Mouse (Mus musculus): ENCODE data around the gene Nupl1. TPM values are rescaled to one million over a fixed set of nuclear protein-coding genes. Genes with fewer than 3 reads are reported as not detected.
A peak's percentile ranks its signal among the peaks of the same experiment; 100 is the strongest.

The Nupl1 gene
- total and polyA plus RNA-seq, 2 experiments from 2014 or later, result not detected

- no peaks in the 10 kb centered on the region for H3K36me3 ChIP-seq (ENCODE audit: insufficient read depth)
- no peak overlapping the region for H3K9ac ChIP-seq
- ATAC-seq (no peak), DNase-seq (no peak)
- no peak overlapping the region for H3K4me3 ChIP-seq (ENCODE audit: low read depth, low read length)
- no peaks in the 10 kb centered on the region for H3K9me3 ChIP-seq (ENCODE audit: low read length)
- H3K4me2 ChIP-seq (ENCODE audit: low read depth), result no peak overlapping the region
- no peaks in the 10 kb centered on the region for H3K4me1 ChIP-seq (ENCODE audit: insufficient read depth)
- WGBS, result 89% methylated on average over 11 of the region's 11 CpGs
- TF ChIP-seq CTCF (IDR thresholded peaks at IDR 0.05; ENCODE audit: low read depth), result no peak
- H3K27ac ChIP-seq (ENCODE audit: low read depth, low read length), result no peak overlapping the region
- H3K27me3 ChIP-seq (ENCODE audit: insufficient read depth, low read length), result no peaks in the 10 kb centered on the region
Measured at GRCm38 (mm10) chr14:60152373-60152772, 98.9 kb downstream of the Nupl1 start.

GRCm38 (mm10) chr14:60148893-60149292 is 102.3 kb downstream of the Nupl1 start:
- WGBS, result 54% methylated on average over 3 of the region's 3 CpGs
- Histone ChIP-seq H3K9me3 (ENCODE audit: low read length) (no peaks in the 10 kb centered on the region), H3K27ac (ENCODE audit: low read depth, low read length) (no peak overlapping the region), H3K27me3 (ENCODE audit: insufficient read depth, low read length) (no peaks in the 10 kb centered on the region), H3K9ac (no peak overlapping the region), H3K4me1 (ENCODE audit: insufficient read depth) (no peaks in the 10 kb centered on the region), H3K4me2 (ENCODE audit: low read depth) (no peak overlapping the region), H3K4me3 (ENCODE audit: low read depth, low read length) (no peak overlapping the region), H3K36me3 (ENCODE audit: insufficient read depth) (no peaks in the 10 kb centered on the region)
- DNase-seq (no peak), ATAC-seq (no peak)
- no peak for TF ChIP-seq CTCF (IDR thresholded peaks at IDR 0.05; ENCODE audit: low read depth)

DNA sequence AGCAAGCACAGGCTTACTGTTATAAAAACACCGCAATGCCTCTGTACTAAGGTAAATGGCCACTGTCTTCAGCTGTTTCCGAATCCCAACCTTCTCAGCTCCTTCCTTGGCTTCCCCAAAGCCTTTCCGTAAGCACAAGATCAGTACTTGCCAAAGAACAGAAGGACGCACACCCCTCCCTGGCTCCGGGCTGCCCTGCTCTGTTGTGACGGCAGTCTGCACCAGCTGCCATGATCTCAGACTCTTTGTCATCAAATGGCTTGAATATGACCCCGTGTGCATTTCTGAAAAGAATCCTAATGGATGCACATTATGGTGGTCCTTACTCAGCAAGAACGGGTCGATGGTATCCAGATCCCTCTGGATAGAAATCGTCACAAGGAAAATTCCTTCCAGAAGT is 108.0 kb downstream of the Nupl1 start:
- 65% methylated on average over 10 of the region's 10 CpGs for WGBS
- no peaks in the 10 kb centered on the region for H3K9me3 ChIP-seq (ENCODE audit: low read length)
- no peaks in the 10 kb centered on the region for H3K27me3 ChIP-seq (ENCODE audit: insufficient read depth, low read length)
- no peaks in the 10 kb centered on the region for H3K36me3 ChIP-seq (ENCODE audit: insufficient read depth)
- no peak overlapping the region for H3K4me2 ChIP-seq (ENCODE audit: low read depth)
- DNase-seq, result no peak
- ATAC-seq, result peak; percentile 64
- H3K4me3 ChIP-seq (ENCODE audit: low read depth, low read length), result no peak overlapping the region
- no peaks in the 10 kb centered on the region for H3K4me1 ChIP-seq (ENCODE audit: insufficient read depth)
- TF ChIP-seq CTCF (IDR thresholded peaks at IDR 0.05; ENCODE audit: low read depth), result no peak
- H3K27ac ChIP-seq (ENCODE audit: low read depth, low read length), result no peak overlapping the region
- H3K9ac ChIP-seq, result no peak overlapping the region

GRCm38 (mm10) chr14:60138339-60138738 is 112.9 kb downstream of the Nupl1 start:
- ATAC-seq (no peak), DNase-seq (no peak)
- Histone ChIP-seq H3K27me3 (ENCODE audit: insufficient read depth, low read length) (no peaks in the 10 kb centered on the region), H3K9ac (no peak overlapping the region), H3K4me3 (ENCODE audit: low read depth, low read length) (no peak overlapping the region), H3K4me2 (ENCODE audit: low read depth) (no peak overlapping the region), H3K4me1 (ENCODE audit: insufficient read depth) (no peaks in the 10 kb centered on the region), H3K9me3 (ENCODE audit: low read length) (no peaks in the 10 kb centered on the region), H3K36me3 (ENCODE audit: insufficient read depth) (no peaks in the 10 kb centered on the region), H3K27ac (ENCODE audit: low read depth, low read length) (no peak overlapping the region)
- no peak for TF ChIP-seq CTCF (IDR thresholded peaks at IDR 0.05; ENCODE audit: low read depth)
- WGBS, result 97% methylated on average over 3 of the region's 4 CpGs

DNA sequence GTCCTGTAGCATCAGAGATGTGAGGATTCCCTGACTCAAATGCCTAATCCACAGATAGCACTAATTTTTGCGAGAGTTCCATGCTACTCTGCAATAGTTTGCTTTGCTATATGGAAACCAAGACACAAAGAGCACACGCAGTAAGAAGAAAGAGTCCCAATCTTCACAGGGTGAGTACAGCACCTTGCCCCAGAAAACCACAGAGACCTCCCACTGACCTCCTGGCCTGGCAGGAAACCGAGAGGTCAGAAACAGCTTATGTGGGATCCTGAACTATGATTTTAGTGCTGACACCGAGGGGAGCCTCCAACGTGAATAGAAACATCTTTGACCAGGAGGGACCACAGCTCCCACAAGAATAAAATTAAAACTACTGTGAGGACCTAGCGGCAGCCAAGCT is 113.4 kb downstream of the Nupl1 start:
- H3K4me1 ChIP-seq (ENCODE audit: insufficient read depth), result no peaks in the 10 kb centered on the region
- ATAC-seq, result no peak
- no peak for TF ChIP-seq CTCF (IDR thresholded peaks at IDR 0.05; ENCODE audit: low read depth)
- no peaks in the 10 kb centered on the region for H3K36me3 ChIP-seq (ENCODE audit: insufficient read depth)
- H3K9ac ChIP-seq, result no peak overlapping the region
- no peak overlapping the region for H3K4me2 ChIP-seq (ENCODE audit: low read depth)
- WGBS, result 81% methylated on average over 6 of the region's 6 CpGs
- no peaks in the 10 kb centered on the region for H3K9me3 ChIP-seq (ENCODE audit: low read length)
- H3K27me3 ChIP-seq (ENCODE audit: insufficient read depth, low read length), result no peaks in the 10 kb centered on the region
- no peak overlapping the region for H3K27ac ChIP-seq (ENCODE audit: low read depth, low read length)
- DNase-seq, result no peak
- no peak overlapping the region for H3K4me3 ChIP-seq (ENCODE audit: low read depth, low read length)

GRCm38 (mm10) chr14:60135801-60136200 is 115.4 kb downstream of the Nupl1 start:
- Histone ChIP-seq H3K4me3 (ENCODE audit: low read depth, low read length) (no peak overlapping the region), H3K9me3 (ENCODE audit: low read length) (no peaks in the 10 kb centered on the region), H3K36me3 (ENCODE audit: insufficient read depth) (no peaks in the 10 kb centered on the region), H3K27ac (ENCODE audit: low read depth, low read length) (no peak overlapping the region), H3K9ac (no peak overlapping the region), H3K27me3 (ENCODE audit: insufficient read depth, low read length) (no peaks in the 10 kb centered on the region), H3K4me2 (ENCODE audit: low read depth) (no peak overlapping the region), H3K4me1 (ENCODE audit: insufficient read depth) (no peaks in the 10 kb centered on the region)
- ATAC-seq, result no peak
- DNase-seq, result no peak
- TF ChIP-seq CTCF (IDR thresholded peaks at IDR 0.05; ENCODE audit: low read depth), result no peak
- WGBS, result 86% methylated on average over 4 of the region's 4 CpGs

- 72% methylated on average over 9 of the region's 9 CpGs for WGBS
- Histone ChIP-seq H3K4me2 (ENCODE audit: low read depth) (no peak overlapping the region), H3K27me3 (ENCODE audit: insufficient read depth, low read length) (no peaks in the 10 kb centered on the region)
Measured at GRCm38 (mm10) chr14:60134720-60135119, 116.5 kb downstream of the Nupl1 start.

More at GRCm38 (mm10) chr14:60134720-60135119, 116.5 kb downstream of the Nupl1 start:
- H3K27ac ChIP-seq (ENCODE audit: low read depth, low read length), result no peak overlapping the region
- no peaks in the 10 kb centered on the region for H3K9me3 ChIP-seq (ENCODE audit: low read length)
- DNase-seq (no peak), ATAC-seq (no peak)
- H3K9ac ChIP-seq, result no peak overlapping the region
- H3K4me3 ChIP-seq (ENCODE audit: low read depth, low read length), result no peak overlapping the region
- no peak for TF ChIP-seq CTCF (IDR thresholded peaks at IDR 0.05; ENCODE audit: low read depth)
- 0 out of 2 replicates have a peak, but pooled peaks cover 3% of the 10 kb centered on the region for H3K4me1 ChIP-seq (ENCODE audit: insufficient read depth)
- H3K36me3 ChIP-seq (ENCODE audit: insufficient read depth), result no peaks in the 10 kb centered on the region

MicroRNAs within 50 kb of the gene (microRNA counts, 519-probe panel; counts per million panel counts)
- microRNA mmu-miR-719, result not detected

Small RNA genes lying within 50 kb of the gene (microRNA-seq; reads per million reads assigned to microRNA genes)
- 0 reads per million in 2 experiments for gene Mir719

Other genes with a start within 250 kb of the Nupl1 start
- gene Atp8a2, start 54.3 kb downstream of the Nupl1 start, total RNA-seq (2014; rRNA removed), result 33.6 and 41.9 TPM in 2 replicates
- gene Atp8a2, start 54.3 kb downstream of the Nupl1 start, polyA plus RNA-seq (2015; fragmentation: Nextera tagmentation; extraction: Ambion mirVana), result 18.3 and 38.0 TPM in 2 replicates
- 124 and 138 TPM in 2 replicates for gene Gm49336, start 76 bp upstream of the Nupl1 start, total RNA-seq (2014; rRNA removed)
- 29.0 and 35.7 TPM in 2 replicates for gene Gm49336, start 76 bp upstream of the Nupl1 start, polyA plus RNA-seq (2015; fragmentation: Nextera tagmentation; extraction: Ambion mirVana)
- gene Mtmr6, start 13.8 kb upstream of the Nupl1 start, total RNA-seq (2014; rRNA removed), result 53.5 and 61.0 TPM in 2 replicates
- 56.6 and 64.2 TPM in 2 replicates for gene Mtmr6, start 13.8 kb upstream of the Nupl1 start, polyA plus RNA-seq (2015; fragmentation: Nextera tagmentation; extraction: Ambion mirVana)
- 31.6 and 42.2 TPM in 2 replicates for gene Amer2, start 121.8 kb upstream of the Nupl1 start, total RNA-seq (2014; rRNA removed)
- gene Amer2, start 121.8 kb upstream of the Nupl1 start, polyA plus RNA-seq (2015; fragmentation: Nextera tagmentation; extraction: Ambion mirVana), result 14.4 and 28.7 TPM in 2 replicates